Mouse (Mus musculus) splenic B cell, adult 2 months (primary cell): ENCODE results near the gene Atp2b1.

Experiments
- DNase-seq: peaks from one replicate; pipeline ENCODE4 v3.0.0-alpha.2; 2011; ENCODE audit warnings: low read depth, low spot score
- H3K27me3 ChIP-seq: 2 replicates; pipeline ENCODE4 v1.6.1; 2012; ENCODE audit warnings: mild to moderate bottlenecking, low read length, moderate library complexity, mixed read lengths; ENCODE audit not compliant: control insufficient read depth, poor library complexity, insufficient read depth, severe bottlenecking
- H3K36me3 ChIP-seq: 2 replicates; pipeline ENCODE4 v1.6.1; 2012; ENCODE audit warnings: mild to moderate bottlenecking, low read length, moderate library complexity, mixed read lengths; ENCODE audit not compliant: control insufficient read depth, poor library complexity, insufficient read depth, severe bottlenecking

Gene Atp2b1

GRCm38 (mm10) chr10:98913961-98914809, at the start of gene Atp2b1:
Gene Atp2b1, plus strand, starts transcription at chr10:98914406.
- DNase-seq: peak; percentile 97
- no peaks in the 10 kb centered on the region for H3K27me3 ChIP-seq
- H3K36me3 ChIP-seq: no peaks in the 10 kb centered on the region

DNA sequence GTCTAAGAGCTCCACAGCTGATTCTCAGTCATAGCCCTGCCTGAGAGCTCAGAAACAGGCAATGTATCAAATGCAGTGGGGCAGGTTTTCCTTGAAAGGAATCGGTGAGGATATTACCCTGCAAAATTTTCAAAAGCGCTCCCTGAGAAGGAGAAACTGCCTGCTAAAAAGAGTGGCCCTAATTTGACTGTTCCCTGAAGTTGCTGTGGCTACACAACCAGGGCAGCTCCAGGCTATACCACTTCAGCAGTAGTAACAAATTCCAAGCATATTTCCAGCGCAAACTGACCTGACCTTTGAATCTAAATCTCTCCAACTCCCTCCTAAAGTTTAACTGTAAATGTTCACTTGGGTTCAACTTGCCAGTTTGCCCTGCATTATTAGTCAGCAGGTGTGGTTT, 49.4 kb upstream of the Atp2b1 start:
- Histone ChIP-seq H3K27me3 (no peaks in the 10 kb centered on the region), H3K36me3 (no peaks in the 10 kb centered on the region)
- no peak for DNase-seq

DNA sequence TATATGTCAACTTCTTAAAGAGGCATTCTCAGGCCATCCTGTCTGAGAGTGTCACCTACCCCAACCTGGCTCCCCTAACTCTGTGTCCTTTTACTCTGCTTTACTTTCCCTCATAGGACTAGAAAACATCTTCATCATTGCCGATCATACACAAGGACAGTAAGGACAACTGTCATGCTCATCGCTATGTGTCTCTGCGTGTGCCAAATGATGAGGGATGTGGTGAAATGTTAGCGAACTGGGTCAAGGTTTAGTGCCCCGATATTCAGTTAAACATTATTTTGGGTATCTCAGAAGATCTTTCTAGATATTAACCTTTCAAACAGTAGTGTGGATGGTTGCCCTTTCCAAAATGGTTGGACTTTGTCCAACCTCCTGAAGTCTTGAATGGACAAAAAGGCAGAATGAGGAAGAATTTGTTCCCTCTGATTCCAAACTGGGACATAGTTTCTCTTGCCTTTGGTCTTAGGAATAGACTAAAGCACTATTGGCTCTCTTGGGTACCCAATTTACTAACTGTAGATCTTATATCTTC, 47.3 kb upstream of the Atp2b1 start:
- H3K36me3 ChIP-seq: no peaks in the 10 kb centered on the region
- no peaks in the 10 kb centered on the region for H3K27me3 ChIP-seq
- no peak for DNase-seq

GRCm38 (mm10) chr10:98868351-98868908, 45.8 kb upstream of the Atp2b1 start:
- no peak for DNase-seq
- no peaks in the 10 kb centered on the region for H3K27me3 ChIP-seq
- H3K36me3 ChIP-seq: no peaks in the 10 kb centered on the region

GRCm38 (mm10) chr10:98877855-98878254, 36.4 kb upstream of the Atp2b1 start:
- Histone ChIP-seq H3K27me3 (no peaks in the 10 kb centered on the region), H3K36me3 (no peaks in the 10 kb centered on the region)
- peak; percentile 94 for DNase-seq

DNA sequence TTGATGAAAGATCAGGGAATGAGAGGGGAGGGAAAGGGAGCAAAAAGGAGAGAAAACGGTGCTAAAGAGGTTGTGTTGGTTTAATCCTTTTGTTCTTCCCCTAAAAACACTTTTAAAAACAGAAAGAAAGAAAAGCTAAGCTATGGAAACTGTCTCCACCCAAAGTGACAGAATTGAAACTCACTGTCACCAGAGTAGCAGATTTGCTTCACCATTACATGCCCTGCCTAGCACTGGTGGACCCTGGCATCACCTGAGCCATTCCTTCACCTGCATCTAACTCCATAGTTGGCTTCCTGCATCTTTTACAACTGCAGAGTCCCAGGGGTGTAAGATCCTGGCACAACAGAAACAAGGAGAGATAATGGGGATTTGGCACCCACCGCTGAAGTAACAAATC, 35.6 kb upstream of the Atp2b1 start:
- peak; percentile 66 for DNase-seq
- Histone ChIP-seq H3K27me3 (no peaks in the 10 kb centered on the region), H3K36me3 (no peaks in the 10 kb centered on the region)

DNA sequence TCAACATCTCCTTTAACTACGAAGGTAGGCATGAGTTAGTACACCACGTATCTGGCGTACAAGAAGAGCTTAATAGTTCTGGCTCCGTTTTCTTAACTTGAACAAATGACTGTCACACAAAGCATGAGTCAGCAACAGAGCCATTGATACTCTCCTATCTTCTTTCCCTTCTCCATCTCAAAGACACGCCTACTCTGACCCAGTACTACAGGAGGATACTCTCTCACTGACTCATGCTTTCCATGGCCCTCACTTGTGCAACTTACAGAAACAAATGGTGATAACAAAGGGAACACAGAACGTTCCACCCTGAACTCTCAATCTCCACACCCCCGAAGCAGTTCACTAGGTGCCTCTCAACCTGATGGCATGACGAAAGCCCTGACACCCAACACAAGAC, 34.1 kb upstream of the Atp2b1 start:
- no peaks in the 10 kb centered on the region for H3K36me3 ChIP-seq
- peak; percentile 61 for DNase-seq
- no peaks in the 10 kb centered on the region for H3K27me3 ChIP-seq

- no peaks in the 10 kb centered on the region for H3K27me3 ChIP-seq
- no peaks in the 10 kb centered on the region for H3K36me3 ChIP-seq
- DNase-seq: peak; percentile 92
These were observed 33.5 kb upstream of the Atp2b1 start for GRCm38 (mm10) chr10:98880711-98881110.

- no peaks in the 10 kb centered on the region for H3K36me3 ChIP-seq
- no peaks in the 10 kb centered on the region for H3K27me3 ChIP-seq
- peak; percentile 33 for DNase-seq
These were observed 32.7 kb upstream of the Atp2b1 start for GRCm38 (mm10) chr10:98881492-98881891.

DNA sequence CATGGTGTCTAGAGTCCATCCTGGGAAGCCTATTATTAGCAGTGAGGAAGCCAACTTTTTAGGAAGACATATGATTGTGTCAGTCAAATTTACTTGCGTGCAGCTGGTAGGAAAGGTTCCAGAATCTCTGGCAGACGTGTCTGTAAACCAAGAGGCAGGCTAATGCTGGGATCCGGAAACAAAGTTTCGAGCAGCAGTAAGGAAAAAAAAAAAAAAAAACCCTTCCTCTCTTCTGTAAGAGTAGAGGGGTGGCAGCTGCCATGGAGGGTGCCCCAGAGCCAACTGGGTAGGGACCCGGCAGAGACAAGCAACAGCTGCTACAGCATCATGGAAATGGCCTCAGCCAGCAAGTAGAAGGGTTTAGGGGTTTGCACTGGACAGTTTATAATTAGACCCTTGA, 31.6 kb upstream of the Atp2b1 start:
- Histone ChIP-seq H3K36me3 (no peaks in the 10 kb centered on the region), H3K27me3 (no peaks in the 10 kb centered on the region)
- DNase-seq: no peak

DNA sequence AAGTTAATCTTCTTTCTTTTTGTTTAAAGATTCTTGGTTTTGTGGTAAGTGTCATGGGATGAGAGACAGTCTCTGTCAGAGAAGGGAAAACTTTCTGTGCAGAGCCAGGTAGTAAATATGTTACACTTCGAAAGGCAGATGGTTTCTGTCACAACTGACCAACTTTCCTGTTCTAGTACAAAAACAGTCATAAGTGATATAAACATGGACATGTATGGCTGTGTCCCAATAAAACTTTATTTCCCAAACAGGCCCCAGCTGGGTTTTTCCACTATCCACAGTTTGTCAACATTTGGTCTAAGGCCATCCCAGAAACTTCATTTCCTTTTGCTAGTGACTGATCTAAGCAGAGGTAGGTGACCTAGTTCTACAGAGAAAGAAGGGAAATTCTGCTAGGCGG, 29.8 kb upstream of the Atp2b1 start:
- DNase-seq: no peak
- H3K36me3 ChIP-seq: no peaks in the 10 kb centered on the region
- H3K27me3 ChIP-seq: no peaks in the 10 kb centered on the region

GRCm38 (mm10) chr10:98886770-98887271, 27.4 kb upstream of the Atp2b1 start:
- no peaks in the 10 kb centered on the region for H3K27me3 ChIP-seq
- DNase-seq: no peak
- no peaks in the 10 kb centered on the region for H3K36me3 ChIP-seq

- H3K36me3 ChIP-seq: no peaks in the 10 kb centered on the region
- H3K27me3 ChIP-seq: no peaks in the 10 kb centered on the region
- no peak for DNase-seq
These were observed 22.8 kb upstream of the Atp2b1 start for GRCm38 (mm10) chr10:98891361-98891760.

GRCm38 (mm10) chr10:98897507-98897906, 16.7 kb upstream of the Atp2b1 start:
- DNase-seq: no peak
- Histone ChIP-seq H3K36me3 (no peaks in the 10 kb centered on the region), H3K27me3 (no peaks in the 10 kb centered on the region)
